Mouse (Mus musculus) telencephalon, adult 2 months (tissue): ENCODE measurements around the gene Mcm5.

ENCODE experiments used
- DNase-seq: peaks from one replicate; pipeline ENCODE4 v3.0.0-alpha.2; 2011; ENCODE audit warnings: low read depth, low spot score

Mcm5 gene

DNA sequence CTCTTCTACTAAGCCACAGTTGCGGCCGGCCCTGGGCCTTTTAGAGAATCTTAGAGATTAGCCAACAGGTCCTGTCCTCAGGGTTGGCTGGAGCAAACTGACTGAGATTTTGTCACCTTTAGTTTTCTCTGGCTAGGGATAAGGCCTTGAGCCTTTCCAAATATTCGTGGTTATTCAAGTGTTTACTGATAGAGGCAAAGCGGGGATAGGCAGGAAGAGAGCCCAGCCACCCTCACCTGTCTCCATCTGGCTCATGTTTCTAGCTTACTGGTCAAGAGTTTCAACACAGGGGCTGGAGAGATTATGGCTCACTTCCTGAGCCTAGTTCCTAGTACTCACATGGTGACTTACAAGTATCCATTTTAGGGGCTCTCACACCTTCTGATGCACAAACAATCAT lies 6.4 kb upstream of the Mcm5 start:
- DNase-seq: no peak

DNA sequence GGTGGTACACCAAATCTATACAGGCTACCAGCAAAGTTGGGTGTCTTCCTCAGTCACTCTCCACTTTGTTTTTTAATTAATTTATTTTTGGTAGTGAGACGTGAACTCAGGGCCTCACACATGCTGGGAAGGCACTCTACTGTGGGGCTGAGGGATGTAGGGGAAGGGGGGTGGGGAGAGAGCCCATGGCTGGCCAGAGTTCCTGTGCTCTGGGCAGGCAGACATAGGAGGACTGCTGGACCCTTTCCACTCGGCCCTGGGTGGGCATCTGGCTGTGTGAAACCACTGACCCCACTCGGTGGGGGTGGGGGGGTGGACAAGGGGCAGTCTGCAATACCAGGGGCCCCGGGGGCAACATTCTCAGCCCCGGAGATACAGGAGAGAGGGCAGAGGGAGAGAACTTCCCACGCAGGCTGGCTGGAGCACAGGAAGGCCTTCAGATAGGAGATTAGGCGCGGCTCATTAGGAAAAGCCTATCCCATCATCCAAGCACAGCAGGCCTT lies 5.9 kb upstream of the Mcm5 start:
- DNase-seq: no peak

DNA sequence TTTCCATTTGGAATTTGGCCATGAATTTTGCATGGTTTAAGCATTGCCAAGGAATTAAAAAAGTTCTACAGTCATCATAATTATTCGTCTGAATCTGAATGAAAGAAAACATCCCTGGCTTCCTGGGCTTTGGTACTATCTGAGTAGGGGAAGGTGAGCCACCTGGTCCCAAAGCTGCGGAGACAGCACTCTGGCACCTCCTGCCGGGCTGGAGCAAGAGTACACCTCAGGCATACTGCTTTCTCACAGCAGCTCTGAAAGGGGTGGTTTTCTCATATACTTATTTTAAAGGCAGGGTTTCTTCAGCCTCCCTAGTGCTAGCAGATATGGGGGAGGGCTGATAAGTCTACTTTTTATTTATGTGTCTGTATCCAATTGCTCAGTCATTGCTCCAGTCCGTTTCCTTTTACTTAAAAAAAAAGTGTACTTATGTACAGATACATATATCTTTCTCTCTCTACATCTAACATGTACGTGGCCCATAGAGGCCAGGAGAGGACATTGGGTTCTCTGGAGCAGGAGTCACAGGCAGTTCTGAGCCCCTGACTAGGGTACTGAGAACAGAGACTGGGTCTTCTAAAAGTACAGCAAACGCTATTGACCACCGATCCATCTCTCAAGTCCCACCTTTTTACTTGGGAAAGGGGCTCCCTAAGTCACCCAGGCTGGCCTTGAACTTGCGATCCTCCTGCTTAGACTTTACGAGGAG lies 688 bp upstream of the Mcm5 start:
- peak; percentile 40 for DNase-seq

DNA sequence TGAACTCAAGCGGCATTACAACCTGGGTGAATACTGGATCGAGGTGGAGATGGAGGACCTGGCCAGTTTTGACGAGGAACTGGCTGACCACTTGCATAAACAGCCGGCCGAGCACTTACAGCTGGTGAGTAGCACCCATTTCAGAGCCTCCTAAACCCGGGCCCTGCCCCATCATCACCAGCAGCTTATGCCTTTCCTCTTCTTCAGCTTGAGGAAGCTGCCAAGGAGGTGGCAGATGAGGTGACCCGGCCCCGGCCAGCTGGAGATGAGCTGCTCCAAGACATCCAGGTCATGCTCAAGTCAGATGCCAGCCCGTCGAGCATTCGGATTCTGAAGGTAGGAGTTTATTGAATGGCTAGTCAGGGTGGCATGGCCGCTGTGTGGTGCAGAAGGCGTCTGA lies 724 bp downstream of the Mcm5 start:
- no peak for DNase-seq

DNA sequence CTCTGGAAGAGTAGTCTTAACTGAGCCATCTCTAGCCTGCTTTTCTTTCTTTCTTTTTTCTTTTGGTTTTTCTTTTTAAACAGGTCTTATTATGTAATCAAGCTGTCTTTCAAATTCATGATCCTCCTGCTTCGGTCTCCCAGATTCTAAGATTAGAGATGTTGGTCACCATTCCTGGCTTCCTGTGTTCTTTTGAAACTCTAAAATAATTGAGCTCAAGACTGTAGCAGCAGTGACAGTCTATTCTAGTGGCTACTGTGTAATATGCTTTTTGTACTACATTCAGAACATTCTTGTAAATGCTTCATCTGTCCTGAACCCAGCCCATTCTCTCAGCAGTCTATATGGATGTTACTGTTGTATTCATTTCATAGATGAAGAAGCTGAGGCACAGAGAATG lies 9.1 kb downstream of the Mcm5 start:
- no peak for DNase-seq

DNA sequence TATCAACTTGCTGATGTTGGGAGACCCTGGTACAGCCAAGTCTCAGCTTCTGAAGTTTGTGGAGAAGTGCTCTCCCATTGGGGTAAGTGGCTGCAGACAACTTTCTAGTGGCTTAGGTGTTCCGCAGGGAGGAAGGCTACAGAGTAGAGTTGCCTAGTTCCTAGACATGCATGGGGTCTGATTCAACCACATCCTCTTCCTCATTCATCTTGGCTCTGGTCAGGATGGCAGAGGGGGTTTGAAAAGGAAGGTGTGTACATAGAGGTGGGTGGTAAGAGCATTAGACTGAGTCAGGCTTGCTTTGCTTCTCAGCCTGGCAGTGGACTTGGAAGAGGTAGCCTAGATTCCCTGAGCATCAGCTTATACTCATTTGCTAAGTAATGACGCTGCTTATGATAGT lies 9.9 kb downstream of the Mcm5 start:
- no peak for DNase-seq

DNA sequence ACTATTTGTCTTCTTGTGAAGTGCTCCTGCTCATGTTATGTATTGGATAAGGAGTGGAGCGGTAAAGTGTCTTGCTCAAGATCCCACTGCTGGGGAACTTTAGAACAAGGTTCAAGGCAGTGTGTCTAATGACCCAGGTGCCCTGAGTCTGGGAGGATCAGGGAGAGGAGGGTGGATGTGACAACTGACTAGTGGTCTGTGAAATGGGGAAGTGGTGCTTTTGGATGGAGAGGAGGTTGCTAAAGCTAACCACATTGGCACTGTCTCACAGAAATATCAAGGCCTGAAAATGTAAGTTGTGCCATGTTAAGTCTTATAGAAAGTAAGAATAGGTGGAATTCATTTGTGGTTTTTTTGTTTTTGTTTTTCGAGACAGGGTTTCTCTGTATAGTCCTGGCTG lies 10.4 kb downstream of the Mcm5 start:
- DNase-seq: no peak

DNA sequence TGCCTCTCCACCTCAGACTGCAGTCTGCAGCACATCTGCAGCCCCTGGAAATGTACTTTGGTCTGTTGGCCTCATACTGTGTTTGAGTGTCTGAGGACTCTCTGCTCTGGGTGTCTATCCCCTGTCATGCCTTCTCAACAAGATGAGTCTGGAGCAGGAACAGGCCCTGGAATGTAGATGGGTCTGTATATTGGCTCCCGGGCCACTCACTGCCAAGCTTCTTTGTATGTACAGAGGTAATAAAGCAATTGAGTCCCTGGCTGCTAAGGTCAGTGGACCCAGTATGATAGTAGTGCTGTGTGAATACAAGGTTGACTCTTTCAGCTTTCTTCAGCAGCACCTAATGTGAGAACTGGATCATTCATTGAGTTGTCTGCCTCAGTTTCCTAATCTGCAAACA lies 18.0 kb downstream of the Mcm5 start:
- DNase-seq: no peak

DNA sequence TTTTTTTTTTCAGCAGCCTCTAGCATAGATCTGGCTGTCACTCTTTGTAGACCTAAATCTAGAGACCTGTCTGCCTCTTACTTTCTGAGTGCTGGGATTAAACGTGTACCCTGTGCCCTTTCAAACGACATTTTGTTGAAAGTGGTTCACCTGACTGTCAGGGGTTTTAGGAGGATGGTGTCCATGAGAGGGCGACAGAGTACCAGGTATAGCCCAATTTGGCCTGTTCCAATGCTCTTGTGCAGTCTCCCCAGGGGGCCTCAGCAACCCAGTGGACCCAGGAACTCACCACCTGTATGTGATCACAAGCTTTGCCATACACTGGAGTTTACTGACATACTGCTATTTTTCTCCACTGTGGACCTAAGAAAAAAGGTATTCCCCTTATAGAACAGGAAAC lies 23.1 kb downstream of the Mcm5 start:
- DNase-seq: peak; percentile 35

DNA sequence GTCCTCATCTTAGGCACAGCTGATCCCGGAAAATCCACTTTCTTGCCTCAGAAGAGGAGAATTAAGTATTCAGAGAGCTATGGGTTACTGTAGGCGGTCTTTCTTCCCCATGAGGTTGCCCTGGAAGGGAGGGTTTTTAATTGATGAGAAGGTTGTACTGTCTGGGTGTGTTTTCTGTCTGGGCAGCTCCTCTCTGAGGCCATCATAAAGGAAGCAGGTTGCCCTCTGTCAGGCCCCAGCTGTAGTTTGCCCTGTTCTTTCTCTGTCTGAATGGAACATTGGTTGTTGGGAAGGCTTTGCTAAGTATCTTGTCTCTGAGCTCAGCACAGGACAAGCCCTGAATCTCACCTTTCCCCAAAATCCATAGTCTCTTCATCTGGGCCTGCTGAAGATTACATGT lies 24.0 kb downstream of the Mcm5 start:
- DNase-seq: no peak

DNA sequence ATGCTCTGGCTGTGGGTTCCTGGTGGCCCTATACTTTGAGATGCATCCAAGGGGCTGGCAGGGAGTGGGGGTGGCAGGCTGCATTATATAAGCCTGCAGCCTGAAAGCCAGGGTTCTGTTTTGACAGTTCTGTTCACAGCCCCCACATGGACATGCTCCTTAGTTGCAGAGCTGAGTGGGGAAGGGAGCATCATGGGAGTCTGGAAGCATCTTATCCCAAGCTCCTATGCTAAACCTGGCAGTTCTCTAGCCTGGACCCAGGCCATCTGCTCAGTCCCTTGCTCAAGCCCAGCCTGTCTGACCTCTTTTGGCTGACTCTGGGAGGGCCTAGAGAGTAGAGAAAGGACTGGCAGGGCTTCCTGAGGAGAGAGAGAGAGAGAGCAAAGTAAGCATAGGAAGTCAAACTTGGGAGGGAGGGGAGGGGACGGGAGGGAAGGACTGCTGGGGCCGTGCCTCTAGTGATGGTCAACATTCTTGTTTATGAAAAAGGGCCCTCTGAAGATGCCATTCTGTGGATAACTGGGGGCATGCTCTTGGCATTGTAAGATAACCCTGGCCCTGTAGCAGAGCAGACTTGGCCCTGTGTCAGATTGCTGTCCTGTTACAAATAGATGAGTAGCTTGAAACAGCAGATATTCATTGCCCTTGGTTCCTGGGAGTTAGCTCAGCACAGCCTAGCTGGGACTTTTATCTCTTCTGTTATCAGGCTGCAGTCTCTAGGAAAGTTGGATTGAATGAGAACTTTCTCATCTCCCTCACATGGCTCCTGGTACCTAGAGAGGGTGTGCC lies 25.4 kb downstream of the Mcm5 start:
- peak; percentile 74 for DNase-seq

DNA sequence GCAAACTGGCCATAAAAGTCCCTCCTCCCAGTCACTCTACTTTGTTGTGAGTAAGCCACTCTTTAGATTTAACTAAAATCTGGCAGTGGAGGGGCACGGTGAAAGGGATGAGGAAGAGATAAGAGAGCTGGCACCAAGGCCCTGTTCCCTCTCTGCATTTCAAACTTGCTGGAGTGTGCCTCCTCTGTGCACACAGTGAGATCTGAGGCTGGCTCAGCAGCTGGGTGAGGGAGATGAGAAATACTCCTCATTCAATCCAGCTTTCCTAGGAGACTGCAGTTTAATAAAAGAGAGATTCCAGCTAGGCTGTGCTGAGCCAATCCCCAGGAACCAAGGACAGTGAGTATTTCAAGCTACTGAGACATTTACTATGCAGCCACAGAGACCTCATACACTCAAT lies 26.4 kb downstream of the Mcm5 start:
- DNase-seq: no peak

DNA sequence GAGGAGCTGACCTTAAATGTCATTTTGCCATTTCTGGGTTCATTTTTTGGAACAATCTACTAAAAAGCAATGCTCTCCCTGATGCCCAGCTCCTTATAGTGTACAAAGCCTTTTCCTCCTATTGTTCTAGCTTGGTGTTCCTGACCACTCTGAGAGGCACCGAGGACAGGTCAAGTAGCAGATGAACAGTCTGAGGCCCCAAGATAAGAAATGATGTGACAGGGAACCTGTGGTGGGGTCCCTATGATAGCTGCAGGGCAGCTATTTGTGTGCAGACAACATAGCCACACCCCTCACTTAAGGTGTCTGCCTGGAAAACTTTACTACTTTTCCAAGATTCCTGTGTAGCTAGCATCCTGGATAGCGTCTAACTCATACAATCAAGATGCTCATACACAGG lies 26.9 kb downstream of the Mcm5 start:
- no peak for DNase-seq

DNA sequence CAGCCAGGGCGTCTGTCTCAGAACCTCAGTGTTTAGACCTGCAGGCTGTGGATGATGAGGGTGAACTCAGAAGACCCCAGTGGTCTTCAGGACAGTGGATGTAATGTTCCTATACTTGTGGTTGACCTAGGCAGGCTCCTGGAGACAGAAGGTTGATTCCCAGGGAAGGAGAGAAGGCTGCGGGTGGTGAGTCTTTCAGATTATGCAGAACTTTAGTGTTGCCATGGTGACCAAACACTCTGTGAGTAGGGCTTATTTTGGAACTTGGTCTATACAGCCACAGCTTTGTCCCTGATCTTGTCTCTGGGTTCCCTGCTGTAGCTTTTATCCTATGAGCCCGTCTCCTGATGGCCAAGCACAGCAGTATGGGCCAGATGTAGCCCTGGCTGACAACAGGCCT lies 28.2 kb downstream of the Mcm5 start:
- peak; percentile 64 for DNase-seq

DNA sequence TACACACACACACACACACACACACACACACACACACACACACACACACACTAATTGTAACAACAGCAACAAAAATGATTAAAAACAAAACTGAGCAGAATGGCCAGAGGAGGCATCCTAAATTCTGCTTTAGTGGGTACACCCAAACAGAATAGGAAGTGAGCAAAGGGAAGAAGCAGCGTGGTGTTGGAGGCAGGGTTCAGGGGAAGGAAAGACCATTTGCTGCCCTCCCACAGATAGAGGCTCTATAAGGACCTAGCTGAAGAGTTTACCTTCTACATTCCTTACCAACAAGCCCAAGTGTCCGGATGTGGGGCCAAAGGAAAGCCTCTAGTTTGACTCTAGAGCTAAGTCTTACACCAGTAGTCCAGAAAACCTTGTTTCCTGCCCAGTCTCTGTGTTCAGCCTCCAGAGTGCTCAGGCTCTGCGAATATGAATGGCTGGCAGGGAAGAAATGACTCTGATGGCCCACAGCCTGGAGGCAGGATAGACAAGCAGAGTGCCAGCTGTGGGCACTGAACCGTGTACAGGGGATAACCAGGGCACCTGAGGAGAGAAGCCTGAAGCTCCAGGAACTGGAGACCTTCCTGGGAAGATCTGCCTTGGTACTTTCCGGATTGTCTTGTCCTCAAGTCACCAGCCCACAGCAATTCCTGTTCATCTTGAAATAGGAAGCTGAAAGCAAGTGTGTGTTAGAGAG lies 41.7 kb downstream of the Mcm5 start:
- DNase-seq: no peak

DNA sequence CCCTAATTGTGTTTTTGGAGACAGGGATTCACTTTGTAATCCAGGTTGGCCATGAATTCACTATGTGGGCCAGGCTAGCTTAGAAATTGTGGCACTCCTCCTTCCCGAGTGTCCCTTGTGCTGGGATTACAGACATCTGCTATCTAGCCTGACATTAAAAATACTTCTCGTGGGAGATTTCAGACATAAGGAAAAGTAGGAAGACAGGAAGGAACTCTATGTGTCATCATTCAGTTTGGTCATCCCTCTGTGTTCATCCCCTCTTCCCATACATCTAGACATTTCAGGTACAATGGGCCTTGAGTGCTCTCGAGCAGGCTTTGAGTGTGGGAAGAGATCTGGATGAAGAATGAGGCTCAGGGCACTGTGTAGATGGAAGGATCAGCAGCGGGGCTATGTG lies 42.4 kb downstream of the Mcm5 start:
- DNase-seq: no peak

DNA sequence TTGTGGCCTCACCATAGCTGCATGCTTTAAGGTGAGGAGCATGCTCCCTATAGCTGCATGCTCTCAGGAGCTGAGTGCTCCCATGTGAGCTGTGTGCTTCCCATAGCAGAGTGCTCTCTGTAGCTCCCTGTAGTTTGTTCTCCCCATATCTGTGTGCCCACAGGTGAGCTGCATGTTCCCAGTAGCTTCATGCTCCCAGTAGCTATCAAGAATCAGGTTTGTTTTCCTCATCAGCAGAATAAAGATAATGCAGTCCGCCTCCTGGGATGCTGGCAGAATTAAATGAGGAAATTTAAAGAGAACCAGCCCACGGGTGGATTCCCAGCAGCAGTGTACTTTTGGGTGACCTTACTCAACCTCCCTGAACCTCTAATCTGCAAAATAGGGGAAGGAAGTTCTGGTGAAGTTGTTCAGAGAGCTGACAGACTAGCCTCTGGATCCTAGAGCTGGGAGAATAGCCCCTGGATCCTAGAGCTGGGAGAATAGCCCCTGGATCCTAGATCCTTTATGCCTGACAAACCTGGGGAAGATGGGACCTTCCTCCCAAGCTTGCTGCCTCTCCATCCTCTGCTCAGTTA lies 43.2 kb downstream of the Mcm5 start:
- DNase-seq: no peak

DNA sequence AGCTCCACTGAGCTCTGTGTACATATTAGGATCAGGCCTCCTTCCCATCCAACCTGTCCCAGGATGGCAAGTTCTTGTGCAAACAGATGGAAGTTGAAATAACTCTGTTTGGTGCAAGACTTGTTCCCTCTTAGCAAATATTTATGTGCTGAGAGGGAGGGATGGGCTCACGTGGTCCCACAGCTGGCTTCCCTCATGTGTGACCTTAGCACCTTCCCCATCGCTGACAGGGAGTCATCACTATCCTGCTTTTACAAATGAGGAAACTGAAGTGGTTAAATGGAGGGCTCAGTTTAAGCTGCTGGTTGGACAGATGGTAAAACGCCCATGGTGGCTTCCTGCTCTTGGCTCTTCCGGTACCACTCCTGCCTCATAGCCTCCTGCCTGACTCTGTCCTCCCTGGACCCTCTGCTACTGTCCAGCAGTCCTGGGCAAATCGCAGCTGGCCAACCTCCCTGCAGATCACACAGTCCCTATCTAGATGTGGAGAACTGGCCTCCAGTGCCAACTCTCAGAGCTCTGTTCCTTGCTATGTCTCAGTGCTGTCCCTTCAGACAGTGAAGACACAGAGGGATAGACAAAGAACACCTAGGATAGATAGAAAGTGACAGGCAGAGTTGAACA lies 45.6 kb downstream of the Mcm5 start:
- DNase-seq: no peak

DNA sequence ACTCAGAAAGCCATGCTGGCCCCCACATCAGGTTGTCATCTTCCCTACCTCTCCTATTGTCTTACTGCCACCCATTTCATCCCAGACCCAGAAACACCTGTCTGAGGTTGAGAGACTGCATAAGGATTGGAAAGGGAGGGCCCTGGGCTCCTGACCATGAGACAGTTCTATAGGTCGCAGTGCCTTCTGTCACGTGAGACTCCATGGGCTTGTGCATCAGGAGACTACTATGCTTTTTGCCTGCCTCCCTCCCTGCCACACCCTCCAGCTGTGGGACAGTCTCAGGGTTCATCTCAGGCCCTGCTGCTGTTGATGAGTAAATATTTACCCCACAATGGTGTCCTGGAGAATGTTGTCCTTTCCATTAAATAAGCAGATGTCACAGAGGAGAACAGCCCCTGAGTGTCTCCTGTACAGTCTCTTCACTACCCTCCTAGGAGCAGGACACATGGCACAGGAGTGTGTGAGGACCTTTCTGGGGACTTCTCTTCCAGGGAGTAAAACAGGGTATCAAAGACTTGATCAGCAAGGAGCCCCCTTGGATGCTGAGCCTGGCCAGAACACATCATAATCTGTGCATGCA lies 46.5 kb downstream of the Mcm5 start:
- no peak for DNase-seq

DNA sequence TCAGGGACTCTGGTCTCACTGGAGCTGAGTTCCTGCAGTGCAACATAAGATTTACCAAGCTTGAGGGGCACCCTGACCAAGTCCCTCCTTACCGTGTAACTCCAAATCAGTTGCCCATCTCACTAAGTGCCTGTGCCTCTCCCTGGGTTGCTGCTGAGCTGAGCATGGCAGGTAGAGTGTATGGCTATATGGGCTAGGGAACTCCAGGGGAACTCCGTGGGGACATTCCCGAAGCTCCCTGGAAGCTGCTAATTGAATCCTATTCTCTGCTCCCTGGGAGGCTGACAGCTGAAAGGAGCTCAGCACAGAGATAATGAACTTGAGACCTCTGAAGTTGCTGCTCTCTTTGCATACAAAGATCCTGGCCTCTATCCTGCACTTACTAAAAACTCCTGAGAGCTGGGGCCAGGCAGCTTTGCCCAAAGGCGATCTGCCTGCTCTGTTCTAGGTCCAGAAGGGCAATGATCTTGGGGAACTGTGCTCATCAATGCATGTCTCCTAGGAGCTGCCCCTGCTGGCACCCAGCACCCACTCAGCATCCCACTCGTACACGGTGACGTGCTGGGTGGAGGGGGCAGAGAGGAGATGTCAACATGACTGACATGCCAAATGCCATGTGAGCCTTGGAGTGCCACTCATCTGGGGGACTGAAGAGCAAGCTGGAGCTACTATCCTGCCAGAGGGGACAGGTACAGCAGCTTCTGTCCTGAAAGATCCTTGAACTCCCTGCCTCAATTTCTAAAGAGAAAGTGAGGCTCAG lies 48.3 kb downstream of the Mcm5 start:
- DNase-seq: no peak

DNA sequence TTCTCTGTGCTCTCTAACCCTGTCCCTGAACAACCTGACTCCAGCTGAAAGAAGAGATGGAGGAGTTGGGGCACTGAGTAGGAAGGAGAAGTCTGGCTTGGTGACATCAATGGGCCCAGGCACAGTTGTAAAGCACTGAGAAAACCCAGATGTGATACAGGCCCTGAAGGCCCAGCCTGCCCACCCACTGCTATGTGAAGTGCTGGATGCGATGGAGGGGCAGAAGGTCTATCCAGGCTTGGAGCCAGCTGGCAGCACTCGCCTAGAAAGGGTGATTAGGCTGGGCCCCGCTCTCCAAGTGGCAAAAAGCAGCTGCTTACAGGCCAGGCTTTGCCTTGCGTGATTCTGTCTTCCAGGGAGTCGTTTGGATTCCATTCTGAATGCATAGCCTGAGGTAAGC lies 60.0 kb downstream of the Mcm5 start:
- no peak for DNase-seq
